Mouse (Mus musculus): ENCODE results near the gene Gm37240.

DNA sequence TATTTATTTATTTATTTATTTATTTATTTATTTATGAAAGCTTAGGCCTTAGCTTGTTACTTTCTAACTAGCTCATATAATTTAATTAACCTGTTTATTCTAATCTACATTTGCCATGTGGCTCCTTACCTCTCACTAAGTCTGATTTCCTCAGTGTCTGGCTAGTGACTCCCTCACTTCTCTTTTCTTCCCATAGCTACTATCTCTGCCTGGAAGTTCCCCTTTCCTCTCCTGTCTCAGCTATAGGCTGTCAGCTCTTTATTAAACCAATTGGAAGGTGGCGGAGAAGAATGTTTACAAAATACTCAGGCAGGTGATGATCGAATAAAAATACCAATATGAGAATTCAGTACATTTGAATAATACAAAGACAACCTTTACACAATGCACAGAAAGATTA, 1044.5 kb downstream of the Gm37240 start:
- TF ChIP-seq CTCF (IDR thresholded peaks at IDR 0.05; ENCODE audit: low read depth, low read length) (no peak), POLR2A (IDR thresholded peaks at IDR 0.05; ENCODE audit: borderline replicate concordance, low read depth, low read length) (no peak)

Data from bone marrow macrophage, adult 2 months (primary cell).